Mouse (Mus musculus): Measurements from ENCODE around the gene Gm16867.
"Not testable (repeated sequence)": the region's sequence is repeated elsewhere in the genome, so short reads cannot be mapped to it uniquely, and the experiment has no call there.

Gm16867 gene

GRCm38 (mm10) chr14:69503174-69503573 is at the start of gene Gm16867:
Gm16867 (minus strand) TSS chr14:69503362.
- DNase-seq (ENCODE audit: low spot score): not testable (repeated sequence)

GRCm38 (mm10) chr14:69547310-69547709 is 44.1 kb upstream of the Gm16867 start:
- DNase-seq (ENCODE audit: low spot score): not testable (repeated sequence)

- DNase-seq (ENCODE audit: low spot score): not testable (repeated sequence)
Measured at GRCm38 (mm10) chr14:69545052-69545451, 41.9 kb upstream of the Gm16867 start.

GRCm38 (mm10) chr14:69544033-69544432 is 40.9 kb upstream of the Gm16867 start:
- not testable (repeated sequence) for DNase-seq (ENCODE audit: low spot score)

- DNase-seq (ENCODE audit: low spot score): not testable (repeated sequence)
Measured at GRCm38 (mm10) chr14:69542695-69543094, 39.5 kb upstream of the Gm16867 start.

- not testable (repeated sequence) for DNase-seq (ENCODE audit: low spot score)
Measured at GRCm38 (mm10) chr14:69540113-69540512, 37.0 kb upstream of the Gm16867 start.

GRCm38 (mm10) chr14:69536539-69536938 is 33.4 kb upstream of the Gm16867 start:
- DNase-seq (ENCODE audit: low spot score): not testable (repeated sequence)

- not testable (repeated sequence) for DNase-seq (ENCODE audit: low spot score)
Measured at GRCm38 (mm10) chr14:69526202-69526601, 23.0 kb upstream of the Gm16867 start.

GRCm38 (mm10) chr14:69523001-69523400 is 19.8 kb upstream of the Gm16867 start:
- DNase-seq (ENCODE audit: low spot score): not testable (repeated sequence)

GRCm38 (mm10) chr14:69520810-69521209 is 17.6 kb upstream of the Gm16867 start:
- not testable (repeated sequence) for DNase-seq (ENCODE audit: low spot score)

- DNase-seq (ENCODE audit: low spot score): not testable (repeated sequence)
Measured at GRCm38 (mm10) chr14:69512449-69512848, 9.3 kb upstream of the Gm16867 start, which contains the start of gene Gm27179. Gm27179 (minus strand) TSS chr14:69512549.

- not testable (repeated sequence) for DNase-seq (ENCODE audit: low spot score)
Measured at GRCm38 (mm10) chr14:69507000-69507399, 3.8 kb upstream of the Gm16867 start.

- not testable (repeated sequence) for DNase-seq (ENCODE audit: low spot score)
Measured at GRCm38 (mm10) chr14:69502440-69503150, 567 bp downstream of the Gm16867 start.

- not testable (repeated sequence) for DNase-seq (ENCODE audit: low spot score)
Measured at GRCm38 (mm10) chr14:69496259-69496658, 6.9 kb downstream of the Gm16867 start.

GRCm38 (mm10) chr14:69494946-69495345 is 8.2 kb downstream of the Gm16867 start:
- DNase-seq (ENCODE audit: low spot score): not testable (repeated sequence)

GRCm38 (mm10) chr14:69494522-69494921 is 8.6 kb downstream of the Gm16867 start:
- not testable (repeated sequence) for DNase-seq (ENCODE audit: low spot score)

- DNase-seq (ENCODE audit: low spot score): not testable (repeated sequence)
Measured at GRCm38 (mm10) chr14:69488001-69488400, 15.2 kb downstream of the Gm16867 start.

GRCm38 (mm10) chr14:69485466-69486135 is 17.6 kb downstream of the Gm16867 start:
- DNase-seq (ENCODE audit: low spot score): not testable (repeated sequence)

GRCm38 (mm10) chr14:69473941-69474646 is 29.1 kb downstream of the Gm16867 start:
- not testable (repeated sequence) for DNase-seq (ENCODE audit: low spot score)

- not testable (repeated sequence) for DNase-seq (ENCODE audit: low spot score)
Measured at GRCm38 (mm10) chr14:69473322-69473721, 29.8 kb downstream of the Gm16867 start.

GRCm38 (mm10) chr14:69470122-69470708 is 32.9 kb downstream of the Gm16867 start:
- not testable (repeated sequence) for DNase-seq (ENCODE audit: low spot score)

Data from T-cell, adult 2 months (primary cell).